Mouse (Mus musculus) bone marrow, adult 2 months (tissue): Measurements from ENCODE around the gene Bptf. TPM values are rescaled to one million over a fixed set of nuclear protein-coding genes. Genes with fewer than 3 reads are reported as not detected.
"Not testable (repeated sequence)": the region's sequence is repeated elsewhere in the genome, so short reads cannot be mapped to it uniquely, and the experiment has no call there.

ENCODE experiments used
- H3K27ac ChIP-seq: fragments of 200-500 bp; 2 replicates; pipeline ENCODE4 v1.5.1; 2012; ENCODE audit warnings: low read depth, mild to moderate bottlenecking, control low read depth, inconsistent platforms, low read length; ENCODE audit not compliant: control insufficient read depth, poor library complexity, insufficient read depth
- H3K4me1 ChIP-seq: fragments of 200-500 bp; 2 replicates; pipeline ENCODE4 v1.6.1; 2011; ENCODE audit warnings: low read length; ENCODE audit not compliant: control insufficient read depth, insufficient read depth
- H3K4me3 ChIP-seq: fragments of 200-500 bp; replicated peaks from 2 replicates; pipeline ENCODE3; 2011; ENCODE audit warnings: mild to moderate bottlenecking, low read depth, low read length, control low read depth; ENCODE audit not compliant: control insufficient read depth
- CTCF ChIP-seq: fragments of 200-500 bp; IDR thresholded peaks from 2 replicates; pipeline ENCODE4 v1.5.1; 2011; ENCODE audit warnings: low read length, control low read depth; ENCODE audit not compliant: control insufficient read depth, insufficient read depth
- POLR2A ChIP-seq: fragments of 200-500 bp; IDR thresholded peaks from 2 replicates; pipeline ENCODE4 v1.6.1; 2011; ENCODE audit warnings: low read depth, mild to moderate bottlenecking, control low read depth, low read length, borderline replicate concordance; ENCODE audit not compliant: control insufficient read depth
- WGBS: fragments of 180-500 bp; shearing (Covaris S2); methylation state at CpG from one replicate; pipeline ENCODE4 v1.1.7; 2018; 5-methylcytosine and 5-hydroxymethylcytosine counted together
- polyA plus RNA-seq: library from polyadenylated mRNA; stranded (reverse); fragments of >200 nt; gene quantifications from 2 replicates; pipeline ENCODE4 v1.2.4, GENCODE M21; 2011; ENCODE audit warnings: low replicate concordance; ENCODE audit not compliant: missing spikeins, insufficient read depth, insufficient read length

The Bptf gene
- 37.4 and 43.4 TPM in 2 replicates for polyA plus RNA-seq

DNA sequence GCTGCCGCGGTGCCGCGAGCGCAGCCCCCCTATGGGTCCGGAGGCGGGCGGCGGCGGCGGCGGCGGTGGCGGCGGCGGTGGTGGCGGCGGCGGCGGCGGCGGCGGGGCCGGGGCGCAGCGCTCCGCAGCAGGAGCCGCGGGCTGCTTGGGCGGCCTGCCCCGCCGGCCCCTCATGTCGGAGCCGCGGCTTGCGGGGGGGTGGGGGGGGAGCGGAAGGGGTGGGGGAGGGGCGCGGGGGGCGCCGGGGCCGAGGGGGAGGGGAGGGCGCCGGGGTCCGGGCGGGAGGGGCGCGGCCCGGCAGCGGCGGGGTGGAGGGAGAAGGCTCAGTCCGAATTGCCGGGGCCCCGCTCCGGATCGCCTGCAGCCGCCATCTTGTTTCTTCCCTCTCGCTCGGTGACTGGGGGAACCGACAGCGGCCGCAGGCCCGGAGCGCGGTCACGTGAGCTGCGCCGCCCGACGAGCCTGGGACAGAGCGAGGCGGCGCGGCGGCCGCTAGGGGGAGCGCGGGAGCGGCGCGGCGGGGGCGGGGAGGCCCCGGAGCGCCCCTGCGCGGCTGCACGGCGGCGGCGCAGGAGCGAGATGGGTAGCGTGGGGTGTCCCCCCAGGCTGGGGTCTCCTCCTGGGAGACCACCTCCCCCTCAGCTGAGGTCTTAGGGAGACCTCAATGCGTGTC, at the start of gene Bptf:
Gene Bptf, minus strand, starts transcription at position 379 of the 673 bp plus-strand sequence.
- peak; percentile 81 for TF ChIP-seq POLR2A
- peak; percentile 71; the same call in 1 of the 2 replicates for TF ChIP-seq CTCF
- H3K4me1 ChIP-seq: no peaks in the 10 kb centered on the region
- H3K4me3 ChIP-seq: peak within 1 kb of the TSS; percentile 100
- H3K27ac ChIP-seq: peak within 1 kb of the TSS; percentile 93
- WGBS: 3% methylated on average over 60 of the region's 94 CpGs

DNA sequence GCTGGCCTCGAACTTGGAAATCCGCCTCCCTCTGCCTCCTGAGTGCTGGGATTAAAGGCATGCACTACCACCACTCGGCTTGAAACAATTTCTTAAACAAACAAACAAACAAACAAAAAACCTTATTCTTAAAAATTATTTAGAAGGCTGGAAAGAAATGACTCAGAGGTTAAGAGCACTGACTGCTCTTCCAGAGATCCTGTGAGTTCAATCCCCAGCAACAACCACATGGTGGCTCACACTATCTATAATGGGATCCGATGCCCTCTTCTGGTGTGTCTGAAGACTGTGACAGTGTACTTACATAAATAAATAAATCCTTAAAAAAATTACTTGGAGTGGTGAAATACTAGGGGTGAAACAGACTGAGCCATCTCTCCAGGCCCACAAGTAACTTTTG, 29.3 kb upstream of the Bptf start:
- Histone ChIP-seq H3K4me1 (no peaks in the 10 kb centered on the region), H3K27ac (no peak overlapping the region), H3K4me3 (no peak overlapping the region)
- WGBS: 66% methylated on average over 4 of the region's 4 CpGs
- TF ChIP-seq POLR2A (no peak), CTCF (no peak)

DNA sequence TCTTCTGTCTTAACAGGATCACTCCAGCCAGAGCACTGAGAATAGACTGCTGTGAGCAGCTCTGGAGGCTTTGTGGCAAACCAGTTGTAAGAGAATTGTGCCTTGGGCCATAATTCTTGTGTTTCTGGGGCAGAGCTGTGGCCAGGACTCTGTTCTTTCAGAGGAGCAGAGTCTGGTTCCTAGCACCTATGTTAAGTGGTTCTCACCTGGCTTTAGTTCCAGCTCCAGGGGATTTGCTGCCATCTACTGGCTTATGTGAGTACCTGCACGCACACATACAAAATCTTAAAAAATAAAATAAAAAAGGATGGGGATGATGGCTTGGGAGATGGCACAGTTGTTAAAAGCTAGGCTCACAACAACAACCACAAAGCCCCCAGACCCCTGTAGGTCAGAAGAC, 27.1 kb upstream of the Bptf start:
- 68% methylated on average over 1 of the region's 1 CpGs for WGBS
- Histone ChIP-seq H3K4me3 (no peak overlapping the region), H3K4me1 (no peaks in the 10 kb centered on the region), H3K27ac (no peak overlapping the region)
- TF ChIP-seq CTCF: peak; percentile 50
- no peak for TF ChIP-seq POLR2A

DNA sequence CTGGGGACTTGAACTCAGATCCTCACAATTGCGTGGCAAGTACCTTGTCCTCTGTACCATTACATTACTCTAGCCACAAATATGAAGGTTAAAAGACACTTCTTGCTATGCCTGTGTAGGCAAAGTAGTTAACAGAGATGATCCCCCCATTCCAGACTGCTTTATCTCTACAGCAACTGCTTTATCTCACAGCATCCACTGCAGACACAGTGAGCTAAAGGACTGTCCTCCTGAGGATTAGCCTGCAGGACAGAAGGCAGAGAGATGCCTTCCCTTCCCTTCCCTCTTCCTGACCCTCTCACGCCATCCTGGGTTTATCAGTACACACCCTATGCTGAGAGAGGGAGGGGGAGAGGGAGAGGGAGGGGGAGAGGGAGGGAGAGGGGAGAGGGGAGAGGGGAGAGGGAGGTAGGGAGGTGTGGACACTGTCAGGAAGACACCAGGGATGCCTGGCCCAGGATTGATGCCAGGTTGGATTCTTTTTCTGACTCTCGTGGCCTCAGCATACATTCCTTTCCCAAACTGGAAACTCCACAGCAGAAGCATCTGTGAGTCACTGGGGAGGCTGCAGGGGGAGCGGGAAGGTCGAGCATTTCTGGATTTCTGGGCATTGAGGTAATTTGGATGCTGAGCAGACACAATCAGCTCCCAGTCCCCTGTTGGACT, 25.2 kb upstream of the Bptf start:
- Histone ChIP-seq H3K27ac (no peak overlapping the region), H3K4me3 (no peak overlapping the region), H3K4me1 (no peaks in the 10 kb centered on the region)
- TF ChIP-seq POLR2A: no peak
- no peak for TF ChIP-seq CTCF
- 62% methylated on average over 5 of the region's 5 CpGs for WGBS

DNA sequence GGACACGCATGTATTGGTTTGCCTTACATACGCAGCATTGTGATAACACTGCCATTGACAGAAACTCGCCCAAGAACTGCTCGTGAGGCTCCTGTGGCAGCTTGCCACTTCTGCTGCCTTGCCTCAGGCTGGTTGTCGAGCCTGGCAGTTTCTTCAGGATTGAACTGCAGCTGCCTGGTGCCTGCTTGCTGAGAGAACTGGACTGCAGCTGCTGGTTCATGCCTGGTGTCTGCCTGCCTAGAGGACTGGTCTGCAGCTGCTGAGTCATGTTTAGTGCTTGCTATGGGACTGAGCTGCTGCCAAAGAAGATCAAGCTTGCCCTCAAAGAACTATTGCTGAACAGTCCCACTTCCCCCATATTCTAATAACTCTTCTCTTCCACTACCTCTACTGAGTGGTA, 23.4 kb upstream of the Bptf start:
- WGBS: 77% methylated on average over 5 of the region's 5 CpGs
- Histone ChIP-seq H3K27ac (no peak overlapping the region), H3K4me1 (no peaks in the 10 kb centered on the region), H3K4me3 (no peak overlapping the region)
- TF ChIP-seq POLR2A: no peak
- TF ChIP-seq CTCF: no peak

DNA sequence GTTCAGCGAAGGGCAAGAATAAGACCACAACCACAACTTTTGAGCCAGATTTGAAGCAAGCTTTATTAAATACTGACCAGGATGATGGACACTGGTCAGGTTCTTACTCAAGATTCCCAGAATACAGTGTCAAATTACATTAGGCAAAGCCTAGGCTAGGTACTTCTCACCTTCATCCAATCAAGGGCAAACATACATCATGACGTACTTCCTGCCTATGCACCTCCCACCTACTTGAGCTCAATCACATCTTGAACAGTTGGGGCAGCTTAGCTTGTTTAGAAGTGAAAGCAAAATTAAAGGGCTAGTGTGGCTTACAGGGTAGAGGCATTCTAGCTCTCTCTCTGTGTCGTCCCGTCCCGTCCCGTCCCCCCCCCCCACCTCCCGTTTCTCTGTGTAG, 22.5 kb upstream of the Bptf start:
- WGBS: 85% methylated on average over 7 of the region's 7 CpGs
- H3K4me3 ChIP-seq: no peak overlapping the region
- H3K4me1 ChIP-seq: no peaks in the 10 kb centered on the region
- H3K27ac ChIP-seq: no peak overlapping the region
- TF ChIP-seq CTCF: no peak
- no peak for TF ChIP-seq POLR2A

DNA sequence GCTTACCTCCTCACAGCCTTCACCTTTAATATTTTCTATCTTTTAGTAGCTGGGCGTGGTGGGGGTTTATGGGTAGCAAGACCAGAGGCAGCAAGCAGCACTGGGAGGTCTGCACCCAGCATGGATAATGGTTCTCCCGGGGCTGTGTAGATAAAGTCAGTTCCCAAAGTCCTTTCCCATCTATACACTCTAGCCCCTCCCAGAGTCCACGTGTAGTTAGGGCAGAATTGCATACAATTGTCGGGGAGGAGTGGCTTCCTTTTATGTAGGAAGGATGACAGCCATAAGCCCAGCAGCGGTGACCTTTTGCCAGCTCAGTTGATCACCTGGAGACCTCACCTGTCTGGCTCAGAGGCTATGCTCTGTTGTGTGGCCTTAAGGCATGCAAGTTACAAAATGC, 21.7 kb upstream of the Bptf start:
- WGBS: 71% methylated on average over 5 of the region's 5 CpGs
- Histone ChIP-seq H3K4me1 (no peaks in the 10 kb centered on the region; the same call in 1 of the 2 replicates), H3K4me3 (no peak overlapping the region), H3K27ac (no peak overlapping the region)
- TF ChIP-seq POLR2A (no peak), CTCF (no peak)

DNA sequence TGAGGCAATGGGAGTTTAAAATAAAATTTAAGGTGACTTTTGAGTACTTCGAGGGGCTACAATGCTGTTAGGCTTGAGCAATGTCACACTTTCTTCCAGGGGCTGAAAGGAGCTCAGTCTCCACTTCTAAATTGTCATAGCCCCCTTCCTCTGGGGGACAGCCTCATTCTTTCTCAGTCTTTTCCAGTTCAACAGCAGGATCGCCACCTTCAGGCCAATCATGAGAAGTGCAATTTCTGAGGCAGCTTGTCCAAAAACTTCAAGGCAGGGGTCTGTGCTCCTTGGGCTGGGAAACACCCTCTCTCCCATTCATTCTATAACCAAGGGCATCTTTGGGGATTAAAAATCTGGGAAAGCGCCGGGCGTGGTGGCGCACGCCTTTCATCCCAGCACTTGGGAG, 19.9 kb upstream of the Bptf start:
- TF ChIP-seq CTCF (no peak), POLR2A (no peak)
- Histone ChIP-seq H3K4me1 (no peaks in the 10 kb centered on the region; the same call in 1 of the 2 replicates), H3K4me3 (no peak overlapping the region), H3K27ac (no peak overlapping the region)
- 76% methylated on average over 7 of the region's 7 CpGs for WGBS

DNA sequence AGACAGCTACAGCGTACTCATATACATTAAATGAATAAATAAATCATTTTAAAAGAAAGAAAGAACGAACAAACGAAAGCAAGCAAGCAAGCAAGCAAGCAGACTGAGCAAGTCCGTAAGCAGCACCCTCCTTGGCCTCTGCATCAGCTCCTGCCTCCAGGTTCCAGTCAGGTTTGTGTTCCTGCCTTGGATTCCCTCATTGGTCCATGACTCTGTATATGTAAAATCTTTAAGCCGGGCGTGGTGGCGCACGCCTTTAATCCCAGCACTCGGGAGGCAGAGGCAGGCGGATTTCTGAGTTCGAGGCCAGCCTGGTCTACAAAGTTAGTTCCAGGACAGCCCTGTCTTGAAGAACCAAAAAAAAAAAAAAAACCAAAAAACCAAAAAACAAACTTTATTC, 12.0 kb upstream of the Bptf start:
- WGBS: 91% methylated on average over 11 of the region's 11 CpGs
- H3K27ac ChIP-seq: not testable (repeated sequence)

More for the DNA sequence above, 12.0 kb upstream of the Bptf start:
- H3K4me3 ChIP-seq, H3K4me1 ChIP-seq: not testable (repeated sequence)
